Mouse (Mus musculus) ES-Bruce4 (cell line): ENCODE data around the gene Susd2. TPM values are rescaled to one million over a fixed set of nuclear protein-coding genes. Genes with fewer than 3 reads are reported as not detected.

ENCODE experiments used
- H3K27ac ChIP-seq: 2 replicates; pipeline ENCODE4 v1.5.1; 2012; ENCODE audit warnings: low read length, inconsistent platforms; ENCODE audit not compliant: insufficient read depth
- H3K27me3 ChIP-seq: 2 replicates; pipeline ENCODE4 v1.6.1; 2012; ENCODE audit warnings: mild to moderate bottlenecking, low read length, inconsistent platforms; ENCODE audit not compliant: control insufficient read depth, poor library complexity, insufficient read depth, severe bottlenecking
- H3K36me3 ChIP-seq: 2 replicates; pipeline ENCODE4 v1.6.1; 2012; ENCODE audit warnings: inconsistent platforms, mild to moderate bottlenecking, low read length, moderate library complexity; ENCODE audit not compliant: control insufficient read depth, poor library complexity, insufficient read depth, severe bottlenecking
- H3K4me1 ChIP-seq: one replicate; pipeline ENCODE4 v1.8.1; 2011; ENCODE audit warnings: low read length; ENCODE audit not compliant: control insufficient read depth, insufficient read depth
- H3K4me3 ChIP-seq: 2 replicates; pipeline ENCODE4 v1.5.1; 2011; ENCODE audit warnings: low read depth, mild to moderate bottlenecking, low read length
- H3K9ac ChIP-seq: 2 replicates; pipeline ENCODE4 v1.6.1; 2012; ENCODE audit warnings: low read depth, mild to moderate bottlenecking, inconsistent platforms; ENCODE audit not compliant: poor library complexity, severe bottlenecking
- H3K9me3 ChIP-seq: replicated peaks from 2 replicates; pipeline ENCODE4 v1.6.1; 2012; ENCODE audit warnings: mild to moderate bottlenecking, low read length, inconsistent platforms; ENCODE audit not compliant: control insufficient read depth, poor library complexity, insufficient read depth, severe bottlenecking
- CTCF ChIP-seq: IDR thresholded peaks from one replicate; pipeline ENCODE4 v1.8.1; 2011; ENCODE audit warnings: low read depth, low read length
- EP300 ChIP-seq: IDR thresholded peaks from 2 replicates; pipeline ENCODE4 v1.6.1; 2011; ENCODE audit warnings: low read depth, low read length; ENCODE audit not compliant: insufficient read depth
- POLR2A ChIP-seq: IDR thresholded peaks from one replicate; pipeline ENCODE4 v1.8.1; 2011; ENCODE audit warnings: low read length; ENCODE audit not compliant: insufficient read depth
- polyA plus RNA-seq: library from polyadenylated mRNA; stranded (reverse); fragments of >200 nt; gene quantifications from 2 replicates; pipeline ENCODE4 v1.2.4, GENCODE M21; 2011; ENCODE audit warnings: low read depth; ENCODE audit not compliant: missing spikeins, insufficient read depth, insufficient read length

Susd2 gene
- 11.1 and 11.7 TPM in 2 replicates for polyA plus RNA-seq

GRCm38 (mm10) chr10:75643741-75644343 lies at the start of gene Susd2:
Susd2 (minus strand) TSS chr10:75644008.
- peak within 1 kb of the TSS; percentile 55 for H3K27ac ChIP-seq
- no peaks in the 10 kb centered on the region for H3K9me3 ChIP-seq
- no peaks in the 10 kb centered on the region for H3K36me3 ChIP-seq
- no peaks in the 10 kb centered on the region for H3K27me3 ChIP-seq
- no peak for TF ChIP-seq CTCF
- 0 out of 2 replicates have a peak, but pooled peaks have one; percentile 74 for TF ChIP-seq EP300
- TF ChIP-seq POLR2A: peak; percentile 49
- peak within 1 kb of the TSS; percentile 39 for H3K9ac ChIP-seq
- H3K4me1 ChIP-seq: peaks cover 27% of the 10 kb centered on the region
- peak within 1 kb of the TSS; percentile 70 for H3K4me3 ChIP-seq

DNA sequence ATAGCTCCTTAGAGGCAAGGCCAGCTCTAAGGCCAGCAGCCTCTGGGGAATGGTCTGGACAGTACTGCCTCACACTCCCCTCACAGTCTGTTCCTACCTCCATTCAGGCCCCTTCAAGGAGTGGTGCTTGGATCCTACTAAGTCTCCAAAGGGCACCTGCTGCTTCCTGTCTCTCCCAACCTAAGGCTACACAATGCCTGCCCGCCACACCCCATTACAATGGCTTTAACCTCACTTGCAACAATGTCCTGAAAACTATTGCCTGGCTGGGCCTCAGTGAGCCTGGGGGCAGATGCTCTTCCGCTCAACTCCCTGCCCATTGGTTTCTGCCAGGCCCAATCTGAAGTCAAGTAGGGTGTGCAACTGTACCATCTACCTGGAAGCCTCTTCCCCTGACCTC lies 44.8 kb upstream of the Susd2 start:
- Histone ChIP-seq H3K9me3 (no peaks in the 10 kb centered on the region), H3K27me3 (no peaks in the 10 kb centered on the region), H3K27ac (no peak overlapping the region; the same call in 1 of the 2 replicates), H3K9ac (no peak overlapping the region), H3K4me3 (no peak overlapping the region), H3K36me3 (peaks cover 8% of the 10 kb centered on the region), H3K4me1 (peaks cover 2% of the 10 kb centered on the region)
- TF ChIP-seq CTCF: no peak
- TF ChIP-seq EP300: peak; percentile 53; the same call in 1 of the 2 replicates

DNA sequence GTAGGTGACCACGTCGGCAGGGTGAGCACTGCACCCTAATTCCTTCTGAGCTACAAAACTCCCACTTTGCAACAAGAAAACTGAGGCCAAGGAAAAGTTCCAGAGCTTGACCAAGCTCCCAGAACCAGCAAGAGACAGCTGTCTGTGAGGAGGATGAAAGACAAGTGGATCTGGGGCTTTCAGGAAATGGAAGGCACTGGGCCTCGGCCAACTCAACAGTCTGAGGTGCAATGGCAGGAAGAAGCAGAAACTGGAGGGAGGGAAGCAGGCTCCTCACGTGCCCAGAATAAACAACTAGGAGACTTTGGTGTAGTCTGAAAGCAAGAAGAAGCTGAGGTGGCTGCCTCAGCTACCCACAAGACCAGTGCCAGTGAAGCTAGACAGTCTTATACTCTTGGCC lies 42.9 kb upstream of the Susd2 start:
- Histone ChIP-seq H3K9me3 (no peaks in the 10 kb centered on the region), H3K9ac (no peak overlapping the region), H3K4me1 (peaks cover 2% of the 10 kb centered on the region), H3K36me3 (peaks cover 8% of the 10 kb centered on the region), H3K27me3 (no peaks in the 10 kb centered on the region), H3K27ac (no peak overlapping the region), H3K4me3 (no peak overlapping the region)
- TF ChIP-seq EP300: no peak
- no peak for TF ChIP-seq CTCF
- no peak for TF ChIP-seq POLR2A

DNA sequence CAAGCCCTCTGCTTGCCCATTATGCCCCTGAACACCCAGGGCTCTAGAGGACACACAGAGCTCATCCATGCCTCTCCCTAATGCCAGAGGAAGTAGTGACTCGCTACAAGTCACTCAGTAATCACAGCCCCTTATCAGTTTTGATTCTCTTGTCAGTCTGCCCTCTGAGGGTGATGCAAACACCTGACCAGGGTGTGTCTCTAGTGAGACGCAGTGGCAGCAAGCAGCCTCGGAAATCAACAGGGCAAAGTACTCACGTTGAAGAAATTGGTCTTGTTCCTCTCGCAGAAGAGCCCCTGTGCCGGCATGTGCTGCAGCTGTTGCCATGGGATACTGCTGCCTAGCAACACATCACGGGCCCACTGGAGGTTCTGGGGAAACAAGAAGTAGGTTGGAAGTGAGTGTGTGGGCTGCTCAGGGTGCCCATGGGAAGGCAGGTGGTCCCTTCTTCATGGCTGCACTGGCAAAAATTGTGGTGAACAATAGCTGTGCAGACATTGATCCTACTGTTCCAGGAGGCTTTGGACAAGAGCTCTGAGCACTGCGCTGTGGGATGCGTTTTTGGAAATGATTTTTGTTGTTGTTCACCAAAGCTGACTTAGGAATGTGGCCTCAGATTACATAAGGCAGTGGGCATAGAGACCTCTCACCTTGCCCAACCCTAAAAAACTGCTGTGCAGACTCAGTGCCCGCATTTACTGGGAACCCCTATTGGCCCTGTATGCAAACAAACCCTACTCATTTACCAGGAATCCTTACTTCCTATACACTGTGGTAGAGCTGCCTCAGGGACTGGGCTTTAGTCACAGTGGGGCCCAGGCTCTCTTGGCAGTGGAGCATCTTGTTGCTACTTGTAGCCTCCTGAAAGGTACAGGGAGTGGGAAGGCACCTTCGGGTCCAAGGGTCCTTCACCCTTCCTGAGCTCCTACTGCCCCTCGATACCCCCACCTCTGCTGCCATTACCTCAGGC lies 40.5 kb upstream of the Susd2 start:
- TF ChIP-seq POLR2A: no peak
- TF ChIP-seq CTCF: no peak
- no peak for TF ChIP-seq EP300
- Histone ChIP-seq H3K4me1 (peaks cover 5% of the 10 kb centered on the region), H3K36me3 (peaks cover 7% of the 10 kb centered on the region), H3K27ac (no peak overlapping the region), H3K9me3 (no peaks in the 10 kb centered on the region), H3K27me3 (no peaks in the 10 kb centered on the region), H3K4me3 (no peak overlapping the region), H3K9ac (no peak overlapping the region)

- Histone ChIP-seq H3K4me3 (no peak overlapping the region), H3K4me1 (peaks cover 2% of the 10 kb centered on the region), H3K36me3 (peaks cover 5% of the 10 kb centered on the region; the same call in 1 of the 2 replicates), H3K27ac (no peak overlapping the region), H3K9ac (no peak overlapping the region), H3K9me3 (no peaks in the 10 kb centered on the region), H3K27me3 (no peaks in the 10 kb centered on the region)
- TF ChIP-seq EP300 (no peak), CTCF (no peak), POLR2A (no peak)
Measured at GRCm38 (mm10) chr10:75680574-75681001, 36.8 kb upstream of the Susd2 start.

DNA sequence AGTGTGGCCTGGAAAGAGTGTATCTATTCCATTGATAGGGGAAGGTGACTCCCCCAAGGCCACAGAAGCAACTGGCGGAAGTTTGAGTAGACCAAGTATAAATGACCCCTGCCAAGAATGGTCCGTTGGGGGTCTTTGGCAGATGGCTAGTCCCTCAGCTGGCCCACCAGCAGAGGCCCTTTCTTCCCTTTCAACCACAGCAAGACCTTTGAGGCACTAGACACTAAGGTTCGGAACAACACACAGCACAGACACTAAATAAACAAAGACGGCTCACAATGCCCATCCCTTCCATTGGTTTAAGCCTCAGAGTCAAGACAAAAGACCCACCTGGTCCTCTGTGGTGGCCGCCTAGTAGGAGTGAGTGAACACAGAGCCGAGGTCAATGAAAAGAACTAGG lies 35.4 kb upstream of the Susd2 start:
- Histone ChIP-seq H3K9ac (no peak overlapping the region), H3K4me1 (peaks cover 2% of the 10 kb centered on the region), H3K4me3 (no peak overlapping the region), H3K36me3 (peaks cover 4% of the 10 kb centered on the region; the same call in 1 of the 2 replicates), H3K27me3 (no peaks in the 10 kb centered on the region), H3K27ac (peak overlapping the region; percentile 20; the same call in 1 of the 2 replicates), H3K9me3 (no peaks in the 10 kb centered on the region)
- TF ChIP-seq EP300: peak; percentile 68
- TF ChIP-seq POLR2A: no peak
- TF ChIP-seq CTCF: no peak
